Mouse (Mus musculus) megakaryocyte, embryonic 14.5 days (primary cell): ENCODE results near the gene Timmdc1.

ENCODE experiments used
- FLI1 ChIP-seq: IDR thresholded peaks from 2 replicates; pipeline ENCODE4 v1.6.1; 2012; ENCODE audit warnings: low read length, inconsistent platforms, mixed read lengths
- GATA1 ChIP-seq: IDR thresholded peaks from 3 replicates; pipeline ENCODE4 v1.6.1; 2012; ENCODE audit warnings: mixed read lengths, low read length, inconsistent platforms, borderline replicate concordance

DNA sequence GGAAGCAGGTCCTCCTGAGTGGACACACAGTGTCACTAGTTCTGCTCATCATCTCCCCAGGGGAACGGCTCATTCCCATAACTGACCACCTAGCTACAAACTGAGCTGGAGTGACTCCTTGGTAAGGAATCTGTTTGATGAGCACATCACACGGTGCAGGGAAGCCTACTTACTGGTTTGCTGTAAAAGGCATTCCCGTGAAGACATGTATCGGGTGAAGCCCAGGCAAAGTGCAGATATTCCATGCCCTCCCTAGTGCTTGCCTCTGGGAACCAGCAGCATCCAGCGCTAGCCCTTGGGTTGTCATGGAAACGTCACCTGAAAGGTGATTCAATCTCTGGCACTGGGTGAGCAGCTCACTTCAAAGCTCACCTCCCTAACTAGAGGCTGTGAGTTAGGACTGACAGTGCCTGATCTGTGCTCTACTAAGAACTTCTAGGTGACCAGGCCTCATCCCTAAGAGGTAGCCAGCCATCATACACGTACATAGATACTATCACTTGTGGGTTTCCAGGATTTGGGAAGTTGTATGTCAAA lies 25.8 kb downstream of the Timmdc1 start:
- TF ChIP-seq GATA1 (no peak), FLI1 (no peak)
